Mouse (Mus musculus): ENCODE results near the gene Olfr1340. TPM values are rescaled to one million over a fixed set of nuclear protein-coding genes. Genes with fewer than 3 reads are reported as not detected.

Olfr1340 gene
- not detected for total RNA-seq (2021)

DNA sequence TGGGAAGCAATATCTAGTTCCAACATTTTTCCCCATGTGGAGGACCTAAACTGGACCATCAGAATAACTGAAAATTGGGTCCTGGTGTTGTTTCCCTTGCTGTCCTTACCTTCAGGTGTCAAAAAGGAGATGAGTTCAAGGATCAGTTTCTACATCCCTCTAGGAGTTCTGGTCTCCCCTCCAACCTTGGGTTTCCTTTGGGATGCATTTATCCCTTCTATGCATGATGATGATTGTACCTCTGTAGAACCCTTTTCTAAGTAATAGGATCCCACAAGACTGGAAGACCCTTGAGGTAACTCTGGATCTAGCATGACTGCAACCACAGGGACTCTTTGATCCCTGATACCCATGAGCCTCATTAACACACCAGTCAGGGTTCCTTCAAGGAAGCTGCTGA lies at the start of gene Olfr1340:
Gene Olfr1340, plus strand, starts transcription at position 301 of the 400 bp plus-strand sequence.
- intact Hi-C loops (cut with DNase I) = no loop called here
- DNase-seq = no peak

DNA sequence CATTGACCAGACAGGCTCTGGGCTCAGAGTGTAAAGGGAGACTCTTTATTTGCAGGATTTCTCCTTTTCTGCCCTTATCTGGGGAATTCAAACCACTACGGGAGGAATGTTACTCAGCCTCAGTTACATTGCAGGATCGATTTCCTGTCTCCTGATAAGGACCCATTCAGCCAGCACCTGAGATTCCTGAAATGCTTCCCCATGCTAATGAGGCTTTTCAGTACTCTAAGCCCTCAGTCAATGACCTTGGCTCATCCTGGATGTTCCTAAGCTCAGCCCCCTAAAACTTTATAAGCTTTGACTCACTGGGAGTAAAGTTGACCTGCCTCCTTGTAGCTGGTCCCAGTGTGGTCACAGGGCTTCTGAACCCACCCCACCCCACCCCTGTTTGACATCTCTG lies 32.9 kb upstream of the Olfr1340 start:
- intact Hi-C loops (cut with DNase I) = no loop called here

DNA sequence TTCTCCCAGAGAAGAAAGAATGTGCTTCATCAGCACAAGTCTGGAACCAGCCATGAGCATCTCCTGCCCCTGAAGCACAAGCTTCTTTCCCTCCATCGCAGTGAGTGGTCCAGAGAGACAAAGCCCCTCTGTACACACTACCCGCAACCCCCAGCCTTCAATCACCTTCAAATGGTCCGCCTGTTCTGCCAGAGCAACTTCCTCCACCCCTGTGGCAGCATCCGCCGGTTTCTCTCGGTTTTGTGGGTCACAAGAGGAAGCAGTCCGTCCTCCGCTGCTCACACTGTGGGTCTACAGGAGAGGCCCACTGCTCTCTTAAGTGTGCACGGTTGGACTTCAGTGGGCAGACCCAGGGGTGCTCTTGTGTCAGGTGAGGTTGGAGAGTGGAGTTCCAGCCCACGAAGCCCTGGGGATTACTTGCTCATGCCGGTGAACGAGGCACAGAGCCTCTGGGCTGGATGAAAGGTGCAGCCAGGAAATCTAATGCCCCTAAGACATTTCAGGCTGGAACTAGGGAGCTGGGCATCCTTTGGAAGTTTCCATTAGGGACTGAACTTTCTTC lies 27.4 kb upstream of the Olfr1340 start, which contains the start of gene Olfr1342:
Gene Olfr1342, minus strand, starts transcription at position 345 of the 562 bp plus-strand sequence.
- DNase-seq = no peak
- intact Hi-C loops (cut with DNase I) = no loop called here

More for the DNA sequence above, 32.9 kb upstream of the Olfr1340 start:
- no peak for DNase-seq

DNA sequence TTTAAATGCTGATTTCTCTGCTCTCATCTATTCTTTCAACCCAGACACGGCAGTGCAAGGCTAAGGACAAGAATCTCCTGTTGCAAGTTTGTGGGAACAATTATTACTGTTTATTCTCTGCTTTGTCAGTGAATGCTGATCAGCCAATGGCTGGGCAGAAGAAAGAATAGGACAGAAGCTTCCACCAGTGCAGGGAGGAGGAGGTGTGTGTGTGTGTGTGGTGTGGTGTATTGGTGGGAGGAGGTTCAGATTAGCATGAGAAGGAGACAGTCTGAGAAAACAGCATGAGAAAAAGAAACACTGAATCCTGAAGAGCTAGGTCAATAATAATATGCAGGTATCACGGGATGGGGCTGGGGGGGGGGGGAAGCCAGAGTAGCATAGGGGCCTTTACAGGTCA lies 26.1 kb upstream of the Olfr1340 start:
- intact Hi-C loops (cut with DNase I) = no loop called here
- DNase-seq = no peak

DNA sequence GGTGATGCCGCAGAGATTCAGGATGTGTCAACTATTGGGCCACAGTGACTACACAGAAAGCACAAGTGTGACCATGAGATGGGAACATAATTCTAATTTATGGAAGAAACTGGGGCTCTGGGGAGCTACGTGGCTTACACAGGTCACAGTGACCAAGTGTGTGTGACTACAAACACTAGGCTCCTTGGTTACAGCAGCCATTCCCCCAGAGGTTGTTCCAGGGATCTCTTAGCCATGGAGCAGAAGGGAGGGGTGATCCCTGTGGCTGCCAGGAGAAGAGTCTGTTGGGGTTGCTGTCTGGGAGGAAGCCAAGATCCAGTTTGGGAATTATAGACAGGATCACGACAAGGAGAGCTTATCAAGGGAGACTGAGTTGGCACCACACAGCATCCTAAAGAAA lies 16.7 kb upstream of the Olfr1340 start, which contains the start of gene Olfr1341:
Gene Olfr1341, plus strand, starts transcription at position 301 of the 400 bp plus-strand sequence.
- intact Hi-C loops (cut with DNase I) = no loop called here
- DNase-seq = no peak

DNA sequence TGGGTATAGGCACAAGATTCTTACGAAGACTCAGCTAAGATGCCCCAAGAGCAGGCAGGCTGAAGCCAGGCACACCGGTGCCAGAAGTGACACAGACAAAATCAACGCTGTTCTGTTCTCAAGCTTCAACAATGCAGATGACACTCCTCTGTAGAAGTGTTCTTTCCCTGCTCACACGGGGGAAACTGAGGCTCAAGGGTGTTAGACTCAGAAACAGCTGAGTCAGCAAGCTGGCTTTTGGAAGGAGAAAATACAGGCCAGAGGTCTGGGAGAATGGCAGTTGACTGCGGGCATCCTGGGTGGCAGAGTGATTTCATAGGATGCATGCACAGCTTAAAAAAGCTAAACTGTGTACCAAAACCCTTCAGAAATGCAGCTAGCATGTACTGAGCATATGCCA lies 11.9 kb upstream of the Olfr1340 start:
- intact Hi-C loops (cut with DNase I) = no loop called here
- DNase-seq = no peak

DNA sequence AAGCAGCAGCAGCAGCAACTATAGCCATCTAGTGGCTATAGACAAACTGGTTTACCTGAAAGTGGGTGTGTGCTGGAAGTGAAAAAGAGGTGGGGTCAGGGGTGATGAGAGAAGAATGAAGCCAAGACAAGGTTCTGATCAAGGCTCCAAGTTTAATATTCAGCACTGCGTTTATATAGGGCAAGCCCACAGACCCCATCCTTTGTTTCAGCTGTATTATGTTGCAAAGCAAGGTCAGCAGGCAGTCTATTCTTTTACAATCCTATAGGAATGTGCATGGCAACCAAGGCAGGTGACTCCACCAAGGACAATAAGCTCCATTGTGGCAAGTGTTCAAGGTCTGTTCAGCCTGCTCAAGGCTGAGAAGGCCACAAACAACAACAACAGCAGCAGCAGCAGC lies 8.3 kb upstream of the Olfr1340 start:
- intact Hi-C loops (cut with DNase I) = no loop called here

DNA sequence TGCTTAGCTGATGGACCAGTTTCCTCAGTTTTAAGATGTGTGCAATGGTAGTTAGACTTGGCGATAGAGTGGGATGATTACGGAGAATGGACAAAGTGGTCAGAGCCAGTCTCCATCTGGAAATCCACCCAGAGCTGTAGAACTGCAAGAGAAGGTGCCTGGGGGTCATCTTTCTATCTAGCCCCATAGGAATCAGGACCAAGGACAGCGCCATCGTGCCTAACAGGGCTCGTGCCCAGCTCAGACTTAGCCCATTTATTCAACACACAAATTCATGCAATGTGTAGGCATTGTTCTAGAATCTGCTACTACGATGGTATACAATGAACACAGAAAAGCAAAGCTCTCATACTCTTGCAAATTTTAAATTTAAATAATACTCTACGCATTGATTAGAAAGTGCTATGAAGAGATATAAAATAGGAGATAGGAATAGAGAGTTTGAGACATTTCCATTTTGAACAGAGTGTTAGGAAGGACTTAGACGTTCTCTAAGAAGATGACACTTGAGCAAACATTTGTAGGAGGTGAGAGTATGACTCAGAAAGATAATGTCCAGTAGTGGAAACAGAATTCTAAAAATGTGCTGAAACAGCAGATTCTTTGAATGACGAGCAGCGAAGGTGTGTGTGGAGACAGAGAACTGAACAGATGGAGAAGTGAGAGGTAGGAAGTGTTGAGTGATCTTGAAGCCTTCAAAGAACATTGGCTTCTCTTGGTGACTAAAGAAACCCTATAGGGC lies 2.0 kb downstream of the Olfr1340 start:
- intact Hi-C loops (cut with DNase I) = no loop called here
- DNase-seq = peak; percentile 6 to 34

More for the DNA sequence above, 8.3 kb upstream of the Olfr1340 start:
- no peak for DNase-seq

DNA sequence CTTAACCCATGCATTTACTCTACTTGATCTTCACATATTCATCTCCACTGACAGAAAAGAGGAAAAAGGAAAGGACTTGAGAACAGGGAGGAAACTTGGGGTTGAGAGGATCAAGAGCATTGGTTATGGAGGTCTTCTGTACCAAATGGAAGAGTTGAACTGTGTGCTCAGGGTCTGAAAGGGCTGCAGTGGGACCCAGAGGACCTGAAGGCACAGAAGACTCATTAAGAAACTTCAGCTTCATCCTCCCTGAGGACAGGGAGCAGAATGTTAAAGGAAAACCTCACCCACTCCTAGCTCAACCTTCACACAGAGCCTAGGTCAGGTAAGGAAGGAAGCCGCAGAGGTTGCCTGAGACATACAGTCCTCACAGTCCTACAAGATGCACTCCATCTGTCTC lies 11.9 kb downstream of the Olfr1340 start, which contains the start of gene Olfr1339:
Gene Olfr1339, plus strand, starts transcription at position 301 of the 400 bp plus-strand sequence.
- intact Hi-C loops (cut with DNase I) = no loop called here
- DNase-seq = no peak

DNA sequence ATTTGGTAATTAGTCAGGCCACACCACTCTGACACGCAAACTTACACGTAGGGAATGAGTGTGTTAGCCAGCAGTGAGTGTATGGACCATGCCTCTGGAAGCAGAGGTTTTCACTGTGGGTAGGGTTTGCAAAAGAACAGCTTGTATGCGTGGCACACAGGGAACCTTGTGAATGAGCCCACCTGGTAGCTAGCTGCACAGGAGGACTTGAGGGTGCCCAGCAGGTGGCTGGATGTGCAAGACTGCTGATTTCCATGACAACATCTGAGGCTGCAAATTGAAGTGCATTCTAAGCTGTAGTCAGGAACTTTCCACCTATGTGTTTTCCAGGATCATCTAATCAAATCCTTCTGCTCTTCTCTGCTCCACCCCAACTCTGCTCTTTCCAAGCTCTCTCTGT lies 19.6 kb downstream of the Olfr1340 start:
- intact Hi-C loops (cut with DNase I) = no loop called here

DNA sequence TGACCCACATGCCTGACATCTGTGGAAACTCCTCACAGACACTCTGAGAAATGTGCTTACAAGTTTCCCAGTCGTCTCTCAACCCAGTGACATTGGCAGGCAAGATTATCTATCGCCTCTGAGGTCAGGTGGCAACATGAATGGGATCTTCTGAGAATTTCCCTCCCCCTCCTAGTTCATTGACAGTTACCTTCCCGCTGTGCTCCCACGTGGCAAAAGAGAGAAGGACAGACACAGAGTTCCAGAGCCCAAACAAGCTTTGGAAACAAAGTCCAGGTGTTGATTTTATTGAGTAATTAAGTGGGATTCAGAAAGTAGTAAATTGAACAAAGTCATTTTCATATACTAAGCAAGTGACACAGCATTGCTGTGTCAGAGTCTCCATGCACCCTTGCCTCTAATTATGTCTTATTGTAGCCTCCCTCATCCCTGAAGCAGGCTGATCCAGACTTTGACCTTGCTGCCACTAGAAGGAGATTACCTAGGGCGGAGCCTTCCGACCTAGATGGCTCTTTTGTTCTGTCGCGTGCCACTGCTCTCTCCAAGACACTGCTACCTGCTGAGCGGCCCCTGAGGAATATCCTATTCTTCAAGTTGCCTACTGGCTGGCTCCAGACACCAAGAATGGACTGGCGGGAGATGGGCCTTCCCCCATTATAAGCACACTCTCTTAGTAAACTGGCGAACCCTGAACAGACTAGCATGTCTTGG lies 21.2 kb downstream of the Olfr1340 start:
- intact Hi-C loops (cut with DNase I) = no loop called here
- no peak for DNase-seq

More for the DNA sequence above, 19.6 kb downstream of the Olfr1340 start:
- no peak for DNase-seq

DNA sequence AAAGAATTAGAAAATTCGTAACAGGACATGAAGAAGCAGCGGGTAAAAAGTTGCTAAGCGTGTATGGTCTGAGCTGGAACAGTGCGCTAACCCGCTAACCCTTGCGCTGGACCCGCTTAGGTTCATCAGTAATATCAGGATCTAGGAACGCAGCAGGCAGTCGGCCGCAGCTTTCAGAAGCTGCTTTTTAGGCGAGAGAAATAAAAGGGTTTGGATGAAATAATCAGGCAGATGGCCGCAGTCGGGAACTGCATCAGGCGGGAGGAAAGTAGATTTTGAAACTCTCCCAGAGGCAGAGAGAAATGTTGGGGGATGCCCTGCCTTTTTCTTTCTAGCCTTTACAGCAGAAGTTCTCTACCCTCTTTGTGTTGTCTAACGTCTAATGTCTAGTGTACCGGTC lies 21.9 kb downstream of the Olfr1340 start:
- intact Hi-C loops (cut with DNase I) = no loop called here
- no peak for DNase-seq

DNA sequence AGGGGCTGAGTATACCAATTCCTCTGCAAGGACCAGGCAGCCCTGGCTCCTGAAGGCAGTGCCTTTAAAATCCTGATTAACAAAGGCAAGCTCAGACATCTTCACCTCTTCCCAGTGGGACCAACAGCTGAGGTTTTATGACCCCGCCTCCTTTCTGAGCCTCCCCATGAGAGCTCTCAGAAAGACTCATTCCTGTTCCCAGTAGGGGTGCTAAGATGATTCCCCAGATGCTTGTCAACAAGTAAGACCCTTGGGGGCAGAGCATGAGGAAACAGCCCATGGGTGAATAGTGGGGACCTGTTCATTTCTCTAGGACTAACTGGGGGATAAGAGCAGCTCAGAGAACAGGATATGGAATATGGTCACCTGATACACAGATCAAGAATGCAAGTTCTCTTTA lies 38.7 kb downstream of the Olfr1340 start, which contains the start of gene Olfr1338:
Gene Olfr1338, minus strand, starts transcription at position 101 of the 400 bp plus-strand sequence.
- DNase-seq = no peak
- intact Hi-C loops (cut with DNase I) = no loop called here

Other genes starting within 250 kb of the Olfr1340 start
- gene Tie1, start 230.1 kb upstream of the Olfr1340 start, total RNA-seq (2021) = 100 to 1,000 TPM; 114 to 120 TPM
- gene 2610528J11Rik, start 193.1 kb upstream of the Olfr1340 start, total RNA-seq (2021) = not detected
- under 1 TPM in 1 of 2 experiments, not detected in 1; 0.12 TPM for gene Tmem125, start 176.1 kb upstream of the Olfr1340 start, total RNA-seq (2021)
- under 1 TPM; 0.07 to 0.17 TPM for gene Cfap57, start 99.4 kb upstream of the Olfr1340 start, total RNA-seq (2021)
- gene Ebna1bp2, start 99.3 kb upstream of the Olfr1340 start, total RNA-seq (2021) = 10 to 100 TPM; 39.8 to 49.6 TPM
- gene Olfr62, start 61.2 kb upstream of the Olfr1340 start, total RNA-seq (2021) = not detected
- not detected for gene Olfr1342, start 27.4 kb upstream of the Olfr1340 start, total RNA-seq (2021)
- not detected for gene Olfr1341, start 16.6 kb upstream of the Olfr1340 start, total RNA-seq (2021)
- not detected for gene Olfr1339, start 12.0 kb downstream of the Olfr1340 start, total RNA-seq (2021)
- not detected for gene Olfr1338, start 38.6 kb downstream of the Olfr1340 start, total RNA-seq (2021)
- gene Olfr1337, start 62.4 kb downstream of the Olfr1340 start, total RNA-seq (2021) = not detected
- not detected for gene Olfr1335, start 89.8 kb downstream of the Olfr1340 start, total RNA-seq (2021)
- gene Olfr1333, start 116.1 kb downstream of the Olfr1340 start, total RNA-seq (2021) = not detected
- not detected for gene Olfr1331, start 144.5 kb downstream of the Olfr1340 start, total RNA-seq (2021)
- gene Olfr1330, start 168.5 kb downstream of the Olfr1340 start, total RNA-seq (2021) = not detected
- not detected for gene Olfr1329, start 197.3 kb downstream of the Olfr1340 start, total RNA-seq (2021)
- not detected for gene Olfr1328, start 218.5 kb downstream of the Olfr1340 start, total RNA-seq (2021)
- under 1 TPM in 1 of 2 experiments, not detected in 1; 0.38 TPM for gene Lao1, start 241.4 kb downstream of the Olfr1340 start, total RNA-seq (2021)

Data from heart, postnatal 10 days (tissue).